Mouse (Mus musculus) limb, embryonic 12.5 days (tissue): ENCODE results near the gene Svep1. TPM values are rescaled to one million over a fixed set of nuclear protein-coding genes. Genes with fewer than 3 reads are reported as not detected.

Experiments
- ATAC-seq: fragments of 200-750 bp; cut with Nextera tagmentation; 2 replicates; pipeline ENCODE4 v1.8.0; 2017; ENCODE audit warnings: low read depth, moderate TSS enrichment; ENCODE audit not compliant: insufficient number of reproducible peaks, insufficient read depth, low FRiP score, low TSS enrichment
- H3K27ac ChIP-seq: fragments of 300-500 bp; sonication (generic); 2 replicates; pipeline ENCODE4 v1.5.1; 2016; ENCODE audit warnings: mild to moderate bottlenecking, moderate library complexity
- H3K27me3 ChIP-seq: fragments of 300-500 bp; sonication (generic); 2 replicates; pipeline ENCODE4 v1.6.1; 2016; ENCODE audit warnings: mild to moderate bottlenecking, moderate library complexity
- H3K36me3 ChIP-seq: fragments of 300-500 bp; sonication (generic); 2 replicates; pipeline ENCODE4 v1.6.1; 2016; ENCODE audit warnings: mild to moderate bottlenecking, moderate library complexity
- H3K4me1 ChIP-seq: fragments of 300-500 bp; sonication (generic); replicated peaks from 2 replicates; pipeline ENCODE4 v1.6.1; 2016
- H3K4me2 ChIP-seq: fragments of 300-500 bp; sonication (generic); 2 replicates; pipeline ENCODE4 v1.6.1; 2016; ENCODE audit warnings: mild to moderate bottlenecking, moderate library complexity
- H3K4me3 ChIP-seq: fragments of 300-500 bp; sonication (generic); replicated peaks from 2 replicates; pipeline ENCODE4 v1.5.1; 2016; ENCODE audit warnings: mild to moderate bottlenecking
- H3K9ac ChIP-seq: fragments of 300-500 bp; sonication (generic); replicated peaks from 2 replicates; pipeline ENCODE4 v1.6.1; 2016; ENCODE audit warnings: mild to moderate bottlenecking, moderate library complexity
- H3K9me3 ChIP-seq: fragments of 300-500 bp; sonication (generic); 2 replicates; pipeline ENCODE4 v1.6.1; 2016; ENCODE audit warnings: mild to moderate bottlenecking, moderate library complexity
- WGBS: fragments of 180-500 bp; shearing (Covaris S2); methylation state at CpG from one replicate; pipeline ENCODE4 v1.1.7; 2016; 5-methylcytosine and 5-hydroxymethylcytosine counted together
- polyA plus RNA-seq: library from polyadenylated mRNA; unstranded; fragments of >200 nt; fragmentation: Nextera tagmentation; extraction: Ambion mirVana; gene quantifications from 2 replicates; pipeline ENCODE4 v1.2.1, GENCODE M21; 2016

Svep1 gene
- polyA plus RNA-seq, 1 experiment from 2014 or later = 3.9 TPM

- H3K9me3 ChIP-seq = no peaks in the 10 kb centered on the region
- no peak overlapping the region for H3K4me2 ChIP-seq
- peaks cover 3% of the 10 kb centered on the region; the same call in 1 of the 2 replicates for H3K36me3 ChIP-seq
- peaks cover 29% of the 10 kb centered on the region for H3K4me1 ChIP-seq
- H3K27ac ChIP-seq = no peak overlapping the region
- no peak overlapping the region for H3K9ac ChIP-seq
- ATAC-seq = no peak
- 75% methylated on average over 6 of the region's 6 CpGs for whole genome bisulfite sequencing
- H3K4me3 ChIP-seq = no peak overlapping the region
- no peaks in the 10 kb centered on the region for H3K27me3 ChIP-seq
Measured at GRCm38 (mm10) chr4:58173401-58173800, 33.3 kb downstream of the Svep1 start.

GRCm38 (mm10) chr4:58170430-58170829 is 36.2 kb downstream of the Svep1 start:
- Histone ChIP-seq H3K27ac (peak overlapping the region; percentile 53), H3K9ac (no peak overlapping the region), H3K36me3 (no peaks in the 10 kb centered on the region; the same call in 1 of the 2 replicates), H3K27me3 (no peaks in the 10 kb centered on the region), H3K4me2 (0 out of 2 replicates have a peak overlapping the region, but pooled peaks have one; percentile 1), H3K4me3 (no peak overlapping the region), H3K4me1 (peaks cover 18% of the 10 kb centered on the region), H3K9me3 (no peaks in the 10 kb centered on the region)
- WGBS = 17% methylated on average over 5 of the region's 5 CpGs
- ATAC-seq = no peak; the same call in 1 of the 2 replicates

- H3K4me3 ChIP-seq = no peak overlapping the region
- no peaks in the 10 kb centered on the region for H3K36me3 ChIP-seq
- no peak overlapping the region for H3K9ac ChIP-seq
- peaks cover 18% of the 10 kb centered on the region for H3K4me1 ChIP-seq
- peak; percentile 78 for ATAC-seq
- 0 out of 2 replicates have a peak overlapping the region, but pooled peaks have one; percentile 1 for H3K4me2 ChIP-seq
- H3K9me3 ChIP-seq = no peaks in the 10 kb centered on the region
- 15% methylated on average over 2 of the region's 2 CpGs for WGBS
- peak overlapping the region; percentile 53 for H3K27ac ChIP-seq
- no peaks in the 10 kb centered on the region for H3K27me3 ChIP-seq
Measured at GRCm38 (mm10) chr4:58169918-58170317, 36.7 kb downstream of the Svep1 start.

- H3K4me1 ChIP-seq = peaks cover 18% of the 10 kb centered on the region
- no peaks in the 10 kb centered on the region for H3K36me3 ChIP-seq
- no peaks in the 10 kb centered on the region for H3K9me3 ChIP-seq
- 92% methylated on average over 5 of the region's 5 CpGs for WGBS
- no peak overlapping the region for H3K27ac ChIP-seq
- no peak for ATAC-seq
- no peak overlapping the region for H3K4me2 ChIP-seq
- no peak overlapping the region for H3K9ac ChIP-seq
- H3K27me3 ChIP-seq = no peaks in the 10 kb centered on the region
- no peak overlapping the region for H3K4me3 ChIP-seq
Measured at GRCm38 (mm10) chr4:58168366-58168765, 38.3 kb downstream of the Svep1 start.

- H3K4me2 ChIP-seq = no peak overlapping the region
- no peaks in the 10 kb centered on the region for H3K36me3 ChIP-seq
- H3K9me3 ChIP-seq = no peaks in the 10 kb centered on the region
- H3K27ac ChIP-seq = no peak overlapping the region
- WGBS = 73% methylated on average over 7 of the region's 7 CpGs
- H3K9ac ChIP-seq = no peak overlapping the region
- no peak for ATAC-seq
- H3K4me3 ChIP-seq = no peak overlapping the region
- peaks cover 12% of the 10 kb centered on the region for H3K4me1 ChIP-seq
- no peaks in the 10 kb centered on the region for H3K27me3 ChIP-seq
Measured at GRCm38 (mm10) chr4:58165711-58166110, 40.9 kb downstream of the Svep1 start.

GRCm38 (mm10) chr4:58161901-58162300 is 44.8 kb downstream of the Svep1 start:
- H3K27me3 ChIP-seq = no peaks in the 10 kb centered on the region

GRCm38 (mm10) chr4:58159564-58159963 is 47.1 kb downstream of the Svep1 start:
- H3K9ac ChIP-seq = no peak overlapping the region
- no peak overlapping the region for H3K27ac ChIP-seq
- H3K36me3 ChIP-seq = no peaks in the 10 kb centered on the region
- no peak for ATAC-seq
- H3K4me2 ChIP-seq = no peak overlapping the region
- H3K4me1 ChIP-seq = peaks cover 4% of the 10 kb centered on the region; the same call in 1 of the 2 replicates
- no peaks in the 10 kb centered on the region for H3K27me3 ChIP-seq
- no peak overlapping the region for H3K4me3 ChIP-seq
- WGBS = 50% methylated on average over 1 of the region's 1 CpGs
- H3K9me3 ChIP-seq = no peaks in the 10 kb centered on the region

More at GRCm38 (mm10) chr4:58161901-58162300, 44.8 kb downstream of the Svep1 start:
- H3K27ac ChIP-seq = no peak overlapping the region
- no peaks in the 10 kb centered on the region for H3K9me3 ChIP-seq
- H3K4me1 ChIP-seq = peaks cover 4% of the 10 kb centered on the region; the same call in 1 of the 2 replicates
- no peak for ATAC-seq
- H3K4me3 ChIP-seq = no peak overlapping the region
- WGBS = 95% methylated on average over 2 of the region's 2 CpGs
- H3K9ac ChIP-seq = no peak overlapping the region
- no peak overlapping the region for H3K4me2 ChIP-seq
- H3K36me3 ChIP-seq = no peaks in the 10 kb centered on the region

- Histone ChIP-seq H3K27ac (0 out of 2 replicates have a peak overlapping the region, but pooled peaks have one; percentile 17), H3K9me3 (peaks cover 6% of the 10 kb centered on the region), H3K4me3 (no peak overlapping the region), H3K36me3 (0 out of 2 replicates have a peak, but pooled peaks cover 3% of the 10 kb centered on the region), H3K4me1 (no peaks in the 10 kb centered on the region), H3K27me3 (no peaks in the 10 kb centered on the region), H3K4me2 (no peak overlapping the region), H3K9ac (no peak overlapping the region)
- no peak for ATAC-seq
- WGBS = 66% methylated on average over 3 of the region's 3 CpGs
Measured at GRCm38 (mm10) chr4:58150301-58150700, 56.4 kb downstream of the Svep1 start.

- H3K9ac ChIP-seq = no peak overlapping the region
- H3K36me3 ChIP-seq = 0 out of 2 replicates have a peak, but pooled peaks cover 3% of the 10 kb centered on the region
- peaks cover 6% of the 10 kb centered on the region for H3K9me3 ChIP-seq
- no peak overlapping the region for H3K27ac ChIP-seq
- no peak overlapping the region for H3K4me2 ChIP-seq
- no peak for ATAC-seq
- WGBS = 38% methylated on average over 1 of the region's 1 CpGs
- no peak overlapping the region for H3K4me3 ChIP-seq
- H3K4me1 ChIP-seq = no peaks in the 10 kb centered on the region
- no peaks in the 10 kb centered on the region for H3K27me3 ChIP-seq
Measured at GRCm38 (mm10) chr4:58149186-58149585, 57.5 kb downstream of the Svep1 start.

GRCm38 (mm10) chr4:58148547-58148946 is 58.1 kb downstream of the Svep1 start:
- ATAC-seq = no peak
- Histone ChIP-seq H3K27me3 (no peaks in the 10 kb centered on the region), H3K4me2 (no peak overlapping the region), H3K4me1 (no peaks in the 10 kb centered on the region), H3K4me3 (no peak overlapping the region), H3K36me3 (0 out of 2 replicates have a peak, but pooled peaks cover 3% of the 10 kb centered on the region), H3K27ac (no peak overlapping the region), H3K9ac (no peak overlapping the region), H3K9me3 (peaks cover 6% of the 10 kb centered on the region)

- Histone ChIP-seq H3K9ac (no peak overlapping the region), H3K4me1 (no peaks in the 10 kb centered on the region), H3K4me3 (no peak overlapping the region), H3K36me3 (0 out of 2 replicates have a peak, but pooled peaks cover 3% of the 10 kb centered on the region), H3K9me3 (peaks cover 6% of the 10 kb centered on the region), H3K27me3 (no peaks in the 10 kb centered on the region), H3K4me2 (no peak overlapping the region), H3K27ac (no peak overlapping the region)
- ATAC-seq = no peak
- 96% methylated on average over 2 of the region's 2 CpGs for WGBS
Measured at GRCm38 (mm10) chr4:58146676-58147075, 60.0 kb downstream of the Svep1 start.
